Mouse (Mus musculus) cerebellum, adult 9-10 months (tissue): Measurements from ENCODE around the gene Ccp110.

Experiments used
- DNase-seq: peaks from one replicate; pipeline ENCODE4 v3.0.0; 2022

Ccp110 gene

DNA sequence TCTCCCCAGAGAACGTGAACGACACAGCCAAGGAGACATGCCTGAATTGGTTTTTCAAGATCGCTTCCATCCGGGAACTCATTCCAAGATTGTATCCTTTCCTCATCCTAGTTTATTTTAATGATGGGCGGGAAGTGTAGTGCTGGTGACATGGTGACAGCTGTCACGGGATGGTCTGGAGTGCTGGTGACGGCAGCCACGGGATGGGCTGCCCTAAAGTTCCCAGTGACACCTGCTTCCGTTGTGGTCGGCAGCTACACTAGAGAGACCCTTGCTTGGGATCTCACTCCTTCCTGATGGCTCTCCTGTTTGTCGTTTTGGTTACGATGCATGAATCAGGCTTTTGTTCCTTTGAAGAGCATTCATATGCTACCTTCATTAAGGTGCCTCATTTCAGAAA is 60.7 kb downstream of the Ccp110 start:
- no peak for DNase-seq

DNA sequence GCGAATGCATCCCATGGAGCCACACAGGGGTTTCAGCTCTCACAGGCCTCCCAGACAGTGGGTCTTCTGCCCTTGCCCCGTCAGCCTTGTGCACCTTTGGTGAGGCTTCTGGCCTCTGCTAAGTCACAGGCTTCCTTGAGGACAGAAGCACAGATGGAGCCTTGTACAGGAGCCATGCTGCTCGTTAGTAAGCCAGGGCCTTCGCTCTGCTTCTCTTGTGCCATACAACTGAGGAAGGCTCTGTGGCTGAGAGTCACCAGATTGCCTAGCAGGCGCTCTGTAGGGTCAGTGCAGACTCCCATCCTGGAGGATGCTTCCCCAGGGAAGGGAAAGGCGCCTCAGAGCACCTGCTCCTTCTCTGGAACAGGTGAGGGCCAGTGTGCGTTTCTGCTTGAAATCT is 63.6 kb downstream of the Ccp110 start:
- DNase-seq, result no peak

- no peak for DNase-seq
These were observed 64.1 kb downstream of the Ccp110 start for GRCm38 (mm10) chr7:118776491-118776890.

- peak; percentile 74 for DNase-seq
These were observed 65.4 kb downstream of the Ccp110 start for GRCm38 (mm10) chr7:118777598-118778394.

GRCm38 (mm10) chr7:118778561-118778960 is 66.2 kb downstream of the Ccp110 start:
- peak; percentile 95 for DNase-seq

DNA sequence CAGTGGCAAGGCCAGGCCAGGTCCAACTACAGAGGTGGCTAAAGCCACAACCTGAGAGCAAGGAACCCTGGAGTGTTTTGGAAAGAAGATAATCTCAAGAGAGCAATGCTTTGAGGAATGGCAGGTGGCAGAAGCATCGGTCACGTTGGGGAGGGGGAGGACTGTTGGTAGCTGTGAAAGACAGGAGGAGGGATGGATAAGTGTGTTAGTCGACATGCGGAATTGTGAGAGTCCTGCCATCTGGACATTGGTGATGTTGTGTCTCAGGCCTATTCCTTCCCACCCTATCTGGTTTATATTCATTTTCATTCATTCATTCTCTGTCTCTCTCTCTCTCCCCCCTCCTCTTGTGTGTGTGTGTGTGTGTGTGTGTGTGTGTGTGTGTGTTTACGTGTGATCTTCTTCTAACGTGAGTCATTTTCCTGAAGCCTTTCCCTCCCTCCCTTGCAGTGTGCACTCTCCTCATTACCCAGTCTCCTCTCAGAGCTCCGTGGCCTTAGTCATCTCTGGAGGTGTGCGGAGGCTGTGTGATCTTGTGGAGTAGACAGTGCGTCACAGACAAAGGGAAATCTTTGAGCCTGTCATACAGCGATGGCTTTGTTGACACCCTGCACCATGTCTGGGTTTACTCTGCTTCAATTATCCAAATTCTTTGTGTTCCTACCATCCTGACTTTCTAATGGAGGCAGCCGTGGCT is 71.1 kb downstream of the Ccp110 start:
- DNase-seq, result no peak

DNA sequence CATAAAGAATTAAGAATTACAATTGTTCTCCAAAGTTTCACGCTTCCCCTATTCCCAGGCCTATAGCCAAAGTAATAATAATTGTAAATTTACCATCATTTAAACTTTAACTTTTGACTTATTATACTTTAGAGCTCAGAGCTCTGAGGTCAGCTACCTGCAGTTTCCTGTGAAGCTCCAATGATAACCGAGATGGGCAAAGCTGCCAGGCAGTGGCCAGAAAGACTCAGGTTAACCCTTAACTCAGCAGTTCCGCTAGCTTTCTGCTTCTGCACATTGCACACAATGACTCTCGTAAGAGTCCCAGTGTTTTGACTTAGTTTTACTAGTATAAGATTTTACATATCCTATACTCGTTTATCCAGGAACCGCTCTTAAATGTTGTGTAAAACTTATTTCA is 73.7 kb downstream of the Ccp110 start:
- no peak for DNase-seq
